Mouse (Mus musculus) Patski (cell line): ENCODE results near the gene Eif4enif1. TPM values are rescaled to one million over a fixed set of nuclear protein-coding genes. Genes with fewer than 3 reads are reported as not detected.

Experiments used
- ATAC-seq: fragments of 100-300 bp; one replicate; pipeline ENCODE4 v1.8.0; 2021
- CTCF ChIA-PET: fragments of 350-600 bp; sonication (Branson Sonifier 250); formaldehyde crosslinking; loops from one replicate; lab custom pipeline; 2022; ENCODE audit warnings: inconsistent platforms; lab: Charles Lee
- POLR2A ChIA-PET: fragments of 350-600 bp; sonication (Branson Sonifier 250); formaldehyde crosslinking; loops from one replicate; lab custom pipeline; 2022; ENCODE audit warnings: antibody characterized with exemption, inconsistent platforms; lab: Charles Lee
- DNase-seq: peaks from one replicate; pipeline ENCODE4 v3.0.0-alpha.2; 2011; ENCODE audit warnings: low read depth, low spot score
- H3K27me3 ChIP-seq: fragments of 371-371 bp; one replicate; pipeline ENCODE4 v1.5.1; 2021
- CTCF ChIP-seq: fragments of 100-300 bp; IDR thresholded peaks from one replicate; pipeline ENCODE4 v1.5.1; 2021
- in situ Hi-C: fragments of 300-500 bp; cut with MboI; formaldehyde crosslinking; loops from 3 replicates; pipeline ENCODE4 v1.11.1; 2018; ENCODE audit warnings: low pct_unique_long_range_greater_than_20kb, mixed read lengths
- polyA plus RNA-seq: library from polyadenylated mRNA; unstranded; gene quantifications from one replicate; pipeline ENCODE4 v1.2.3, GENCODE M21; 2021

The Eif4enif1 gene
- polyA plus RNA-seq, 1 experiment from 2014 or later: 69.8 TPM

GRCm38 (mm10) chr11:3232248-3232647, 30.1 kb downstream of the Eif4enif1 start:
- in situ Hi-C loops: no loop called here
- DNase-seq (no peak), ATAC-seq (no peak)
- TF ChIP-seq CTCF: no peak
- ChIA-PET POLR2A (no interaction called here), CTCF (interaction anchor here (1.0 to 1.9 kb wide), 2 partner anchors 9 to 13 kb away, joined by 4 to 5 read pairs; no protein-coding TSS in a partner anchor)
- H3K27me3 ChIP-seq: no peaks in the 10 kb centered on the region

DNA sequence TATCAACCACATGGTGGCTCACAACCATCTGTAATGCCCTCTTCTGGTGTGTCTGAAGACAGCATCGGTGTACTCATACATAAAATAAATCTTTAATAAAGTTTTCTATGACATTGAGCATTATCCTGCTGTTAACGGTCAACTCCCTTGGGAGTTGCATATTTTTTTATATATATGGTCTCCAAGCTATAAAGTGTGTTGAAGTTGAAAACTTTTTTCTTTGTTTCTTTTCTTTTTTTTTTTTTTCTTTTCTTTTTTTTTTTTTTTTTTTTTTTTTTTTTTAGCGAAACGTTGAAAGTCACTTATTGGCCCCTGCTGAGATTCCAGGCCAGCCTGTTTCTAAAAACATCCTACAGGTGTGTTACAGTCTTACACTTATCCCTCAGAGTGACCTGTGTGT, 31.5 kb downstream of the Eif4enif1 start:
- H3K27me3 ChIP-seq: no peaks in the 10 kb centered on the region
- no peak for TF ChIP-seq CTCF
- ATAC-seq: no peak
- ChIA-PET POLR2A (interaction anchor here (0.6 to 1.4 kb wide), 3 partner anchors 29 to 357 kb away, joined by 3 to 4 read pairs (median 3); no protein-coding TSS in a partner anchor), CTCF (interaction anchor here (2.7 kb wide), 1 partner anchor 11 kb away, joined by 19 read pairs; no protein-coding TSS in a partner anchor)
- DNase-seq: no peak
- in situ Hi-C loops: no loop called here

DNA sequence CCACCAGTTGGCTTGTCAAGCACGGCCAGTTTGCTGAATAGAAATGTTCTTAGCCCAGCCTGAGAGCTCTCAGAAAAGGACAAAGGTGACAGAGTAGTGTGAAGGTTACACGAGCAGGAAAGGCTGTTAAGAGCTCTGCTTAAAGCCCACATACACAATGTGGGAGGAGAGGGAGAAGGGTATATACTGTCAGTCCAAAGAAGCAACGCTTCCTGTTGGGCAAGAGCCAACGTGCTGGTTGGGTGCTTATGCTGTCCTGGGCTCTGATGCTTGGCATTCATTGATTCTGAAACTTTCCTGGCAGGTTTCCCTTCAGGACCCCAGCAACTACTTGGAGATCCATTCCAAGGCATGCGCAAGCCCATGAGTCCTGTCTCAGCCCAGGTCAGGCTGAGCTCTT, 33.1 kb downstream of the Eif4enif1 start:
- TF ChIP-seq CTCF: no peak
- CTCF ChIA-PET: interaction anchor here (1.0 to 2.7 kb wide), 3 partner anchors 9 to 18 kb away, joined by 3 to 19 read pairs (median 4); no protein-coding TSS in a partner anchor
- POLR2A ChIA-PET: interaction anchor here (1.0 kb wide), 2 partner anchors 8 to 10 kb away, joined by 3 to 4 read pairs; no protein-coding TSS in a partner anchor
- in situ Hi-C loops: no loop called here
- H3K27me3 ChIP-seq: no peaks in the 10 kb centered on the region
- DNase-seq (no peak), ATAC-seq (no peak)

- in situ Hi-C loops: no loop called here
- DNase-seq (no peak), ATAC-seq (no peak)
- ChIA-PET POLR2A (interaction anchor here (1.2 kb wide), 1 partner anchor 38 kb away, joined by 6 read pairs; no protein-coding TSS in a partner anchor), CTCF (interaction anchor here (1.1 to 2.3 kb wide), 2 partner anchors 19 to 34 kb away, joined by 3 to 6 read pairs; no protein-coding TSS in a partner anchor)
- no peak for TF ChIP-seq CTCF
- no peaks in the 10 kb centered on the region for H3K27me3 ChIP-seq
Observed at GRCm38 (mm10) chr11:3242395-3242794, 40.2 kb downstream of the Eif4enif1 start.

GRCm38 (mm10) chr11:3243771-3244170, 41.6 kb downstream of the Eif4enif1 start:
- in situ Hi-C loops: no loop called here
- TF ChIP-seq CTCF: no peak
- DNase-seq (no peak), ATAC-seq (no peak)
- ChIA-PET POLR2A (interaction anchor here (1.4 kb wide), 1 partner anchor 9 kb away, joined by 4 read pairs; no protein-coding TSS in a partner anchor), CTCF (interaction anchor here (0.7 to 3.6 kb wide), 3 partner anchors 9 to 70 kb away, joined by 3 to 19 read pairs (median 4); no protein-coding TSS in a partner anchor)
- H3K27me3 ChIP-seq: no peaks in the 10 kb centered on the region

- peak; percentile 83 for DNase-seq
- TF ChIP-seq CTCF: no peak
- H3K27me3 ChIP-seq: no peaks in the 10 kb centered on the region
- peak; percentile 48 for ATAC-seq
- ChIA-PET POLR2A (interaction anchor here (0.9 to 2.4 kb wide), 4 partner anchors 10 to 43 kb away, joined by 3 to 10 read pairs (median 6); partner anchors contain the start of genes Drg1 and Patz1), CTCF (interaction anchor here (1.9 to 4.8 kb wide), 2 partner anchors 13 to 24 kb away, joined by 5 to 18 read pairs; no protein-coding TSS in a partner anchor)
- in situ Hi-C loops: no loop called here
Observed at GRCm38 (mm10) chr11:3247387-3247786, 45.2 kb downstream of the Eif4enif1 start.

DNA sequence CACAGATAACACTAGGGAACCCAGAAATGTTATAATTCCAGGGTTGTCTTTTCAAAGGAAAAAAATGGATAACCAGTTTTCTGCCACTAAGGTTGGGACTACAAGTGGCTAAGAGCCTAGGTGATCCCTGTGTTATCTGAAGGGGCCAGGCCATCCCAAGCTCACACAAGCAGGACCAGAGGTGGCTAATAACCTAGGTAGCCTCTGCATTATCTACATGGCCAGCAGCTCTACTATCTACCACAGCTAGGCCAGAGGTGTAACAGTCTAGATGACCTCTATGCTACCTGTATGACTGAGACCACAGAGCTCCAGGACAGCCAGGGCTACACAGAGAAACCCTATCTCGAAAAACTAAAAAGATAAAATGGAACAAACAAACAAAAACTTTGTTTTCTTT, 57.3 kb downstream of the Eif4enif1 start:
- no peak for TF ChIP-seq CTCF
- no peaks in the 10 kb centered on the region for H3K27me3 ChIP-seq
- DNase-seq: no peak
- in situ Hi-C loops: no loop called here
- ATAC-seq: no peak
- POLR2A ChIA-PET: no interaction called here
- CTCF ChIA-PET: interaction anchor here (2.0 to 2.8 kb wide), 3 partner anchors 10 to 55 kb away, joined by 4 to 18 read pairs (median 5); no protein-coding TSS in a partner anchor

- no peak for DNase-seq
- ChIA-PET CTCF (interaction anchor here (1.1 to 1.8 kb wide), 2 partner anchors 24 to 27 kb away, joined by 3 to 7 read pairs; partner anchors contain the start of gene Patz1), POLR2A (interaction anchor here (0.6 to 4.1 kb wide), 5 partner anchors 18 to 72 kb away, joined by 3 to 63 read pairs (median 3); partner anchors contain the start of gene Patz1)
- TF ChIP-seq CTCF: no peak
- in situ Hi-C loops: no loop called here
- H3K27me3 ChIP-seq: no peaks in the 10 kb centered on the region
- peak; percentile 21 for ATAC-seq
Observed at GRCm38 (mm10) chr11:3265291-3266078, 63.3 kb downstream of the Eif4enif1 start.

DNA sequence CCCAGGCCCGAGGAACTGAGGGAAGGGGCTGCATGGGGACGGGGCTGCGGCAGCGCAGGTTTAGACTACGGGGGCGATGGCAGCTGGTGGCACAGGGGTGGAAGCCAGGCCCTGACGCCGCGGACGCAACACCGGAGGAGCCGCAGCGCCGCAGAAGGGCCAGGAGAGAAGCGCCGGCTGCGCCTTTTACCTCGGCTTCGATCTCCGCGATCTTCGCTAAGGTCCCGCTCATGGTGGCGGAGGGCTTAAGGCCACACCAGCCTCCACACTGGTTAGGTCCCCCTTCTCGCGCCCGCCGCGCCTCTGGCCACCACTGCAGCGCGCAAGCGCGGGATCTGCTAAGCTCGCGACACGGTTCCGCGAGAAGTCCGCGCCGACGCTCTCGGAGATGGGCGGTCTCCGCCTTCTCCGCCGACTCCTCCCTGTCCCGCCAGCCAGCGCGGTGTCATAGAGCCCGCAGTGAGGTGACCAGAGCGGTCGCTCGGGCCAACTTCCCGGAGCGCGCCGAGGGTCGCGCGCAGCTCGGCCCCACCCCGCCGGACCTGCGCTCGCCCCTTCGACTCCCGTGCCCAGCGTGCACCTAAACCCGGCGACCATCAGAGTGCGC, 64.0 kb downstream of the Eif4enif1 start, which contains the start of gene Drg1:
TSS of gene Drg1 (minus strand) at position 337 of the 607 bp plus-strand sequence.
- CTCF ChIA-PET: interaction anchor here (1.1 to 1.8 kb wide), 3 partner anchors 23 to 26 kb away, joined by 3 to 7 read pairs (median 3); partner anchors contain the start of gene Patz1
- no peak for TF ChIP-seq CTCF

More for the DNA sequence above, 64.0 kb downstream of the Eif4enif1 start, which contains the start of gene Drg1:
- POLR2A ChIA-PET: interaction anchor here (0.6 to 4.1 kb wide), 8 partner anchors 19 to 144 kb away, joined by 3 to 63 read pairs (median 3); partner anchors contain the start of gene Patz1
- no peak for DNase-seq
- in situ Hi-C loops: no loop called here
- ATAC-seq: peak; percentile 98
- H3K27me3 ChIP-seq: no peaks in the 10 kb centered on the region
